Mouse (Mus musculus) stomach, embryonic 14.5 days (tissue): Measurements from ENCODE around the gene Copb1. TPM values are rescaled to one million over a fixed set of nuclear protein-coding genes. Genes with fewer than 3 reads are reported as not detected.
"Not testable (repeated sequence)": the region's sequence is repeated elsewhere in the genome, so short reads cannot be mapped to it uniquely, and the experiment has no call there.

ENCODE experiments used
- ATAC-seq: fragments of 200-750 bp; cut with Nextera tagmentation; 2 replicates; pipeline ENCODE4 v1.8.0; 2017; ENCODE audit warnings: low read depth, moderate TSS enrichment; ENCODE audit not compliant: insufficient number of reproducible peaks, insufficient read depth, low FRiP score
- H3K27ac ChIP-seq: fragments of 300-500 bp; sonication (generic); 2 replicates; pipeline ENCODE4 v1.5.1; 2014; ENCODE audit warnings: mild to moderate bottlenecking, low read length, moderate library complexity, mixed read lengths
- H3K27me3 ChIP-seq: fragments of 300-500 bp; sonication (generic); 2 replicates; pipeline ENCODE4 v1.6.1; 2014; ENCODE audit warnings: low read length, control low read depth, mixed read lengths; ENCODE audit not compliant: control insufficient read depth, insufficient read depth
- H3K36me3 ChIP-seq: fragments of 300-500 bp; sonication (generic); 2 replicates; pipeline ENCODE4 v1.6.1; 2014; ENCODE audit warnings: mild to moderate bottlenecking, control low read depth, low read length, moderate library complexity, mixed read lengths; ENCODE audit not compliant: control insufficient read depth, insufficient read depth
- H3K4me1 ChIP-seq: fragments of 300-500 bp; sonication (generic); 2 replicates; pipeline ENCODE4 v1.6.1; 2014; ENCODE audit warnings: low read length, control low read depth, mixed read lengths; ENCODE audit not compliant: control insufficient read depth, insufficient read depth
- H3K4me2 ChIP-seq: fragments of 300-500 bp; sonication (generic); replicated peaks from 2 replicates; pipeline ENCODE4 v1.6.1; 2014; ENCODE audit warnings: low read depth, low read length, control low read depth
- H3K4me3 ChIP-seq: fragments of 300-500 bp; sonication (generic); 2 replicates; pipeline ENCODE4 v1.5.1; 2014; ENCODE audit warnings: low read depth, low read length, control low read depth
- H3K9ac ChIP-seq: fragments of 300-500 bp; sonication (generic); replicated peaks from 2 replicates; pipeline ENCODE4 v1.6.1; 2014; ENCODE audit warnings: low read depth, mild to moderate bottlenecking, control low read depth, low read length, moderate library complexity, mixed read lengths
- H3K9me3 ChIP-seq: fragments of 300-500 bp; sonication (generic); 2 replicates; pipeline ENCODE4 v1.6.1; 2016; ENCODE audit warnings: low read depth, low read length, control low read depth; ENCODE audit not compliant: control insufficient read depth
- WGBS: fragments of 180-500 bp; shearing (Covaris S2); extraction: QIAGEN DNeasy Blood & Tissue Kit; methylation state at CpG from one replicate; pipeline ENCODE4 v1.1.7; 2014; 5-methylcytosine and 5-hydroxymethylcytosine counted together
- polyA plus RNA-seq: library from polyadenylated mRNA; unstranded; fragments of >200 nt; fragmentation: Nextera tagmentation; extraction: Ambion mirVana; gene quantifications from 2 replicates; pipeline ENCODE4 v1.2.1, GENCODE M21; 2014

Copb1 gene
- polyA plus RNA-seq, 1 experiment from 2014 or later, result 127 TPM

DNA sequence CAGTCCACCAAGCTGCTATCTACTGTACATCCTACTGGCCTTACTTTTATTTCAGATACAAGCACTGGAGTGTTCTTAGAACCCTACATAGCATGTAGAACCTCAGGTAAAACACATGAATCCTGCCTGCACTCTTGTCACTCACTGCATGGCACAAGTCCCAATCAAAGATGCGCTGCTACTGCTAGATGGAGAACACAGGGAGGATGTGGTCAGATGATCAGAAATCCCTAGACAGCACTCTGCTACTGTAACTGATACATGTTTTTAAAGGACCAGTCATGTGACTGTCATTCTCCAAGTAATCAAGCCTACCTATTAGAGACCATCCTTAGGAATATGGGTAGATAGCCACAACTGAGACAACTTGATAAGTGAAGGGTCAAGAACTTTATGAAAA, 44.7 kb downstream of the Copb1 start:
- ATAC-seq, result no peak

GRCm38 (mm10) chr7:114203491-114204359, 50.8 kb downstream of the Copb1 start:
- Histone ChIP-seq H3K27ac (peak overlapping the region; percentile 39; the same call in 1 of the 2 replicates), H3K36me3 (no peaks in the 10 kb centered on the region), H3K4me2 (0 out of 2 replicates have a peak overlapping the region, but pooled peaks have one; percentile 2), H3K4me1 (peaks cover 9% of the 10 kb centered on the region), H3K27me3 (no peaks in the 10 kb centered on the region), H3K9ac (no peak overlapping the region), H3K9me3 (no peaks in the 10 kb centered on the region), H3K4me3 (no peak overlapping the region)
- WGBS, result 39% methylated on average over 9 of the region's 9 CpGs
- no peak for ATAC-seq

More for the DNA sequence above, 44.7 kb downstream of the Copb1 start:
- no peak overlapping the region for H3K27ac ChIP-seq
- H3K9me3 ChIP-seq, result no peaks in the 10 kb centered on the region
- no peak overlapping the region for H3K9ac ChIP-seq
- H3K4me3 ChIP-seq, result no peak overlapping the region
- 92% methylated on average over 1 of the region's 1 CpGs for WGBS
- H3K36me3 ChIP-seq, result peaks cover 11% of the 10 kb centered on the region
- no peaks in the 10 kb centered on the region for H3K27me3 ChIP-seq
- no peak overlapping the region for H3K4me2 ChIP-seq
- no peaks in the 10 kb centered on the region for H3K4me1 ChIP-seq

GRCm38 (mm10) chr7:114202972-114203404, 51.5 kb downstream of the Copb1 start:
- Histone ChIP-seq H3K4me3 (no peak overlapping the region), H3K4me1 (peaks cover 9% of the 10 kb centered on the region), H3K4me2 (no peak overlapping the region), H3K9ac (no peak overlapping the region), H3K27ac (peak overlapping the region; percentile 30; the same call in 1 of the 2 replicates), H3K27me3 (no peaks in the 10 kb centered on the region), H3K9me3 (no peaks in the 10 kb centered on the region), H3K36me3 (no peaks in the 10 kb centered on the region)
- WGBS, result 53% methylated on average over 5 of the region's 5 CpGs
- ATAC-seq, result no peak

GRCm38 (mm10) chr7:114200651-114201050, 53.9 kb downstream of the Copb1 start:
- Histone ChIP-seq H3K4me2 (no peak overlapping the region), H3K9ac (no peak overlapping the region), H3K4me1 (peaks cover 9% of the 10 kb centered on the region), H3K9me3 (no peaks in the 10 kb centered on the region), H3K36me3 (no peaks in the 10 kb centered on the region), H3K27me3 (no peaks in the 10 kb centered on the region), H3K4me3 (no peak overlapping the region), H3K27ac (no peak overlapping the region)
- WGBS, result 77% methylated on average over 2 of the region's 2 CpGs
- no peak for ATAC-seq

- peak; percentile 34; the same call in 1 of the 2 replicates for ATAC-seq
- Histone ChIP-seq H3K27ac (no peak overlapping the region), H3K4me1 (peaks cover 9% of the 10 kb centered on the region), H3K27me3 (no peaks in the 10 kb centered on the region), H3K9me3 (no peaks in the 10 kb centered on the region), H3K4me2 (no peak overlapping the region), H3K4me3 (no peak overlapping the region), H3K9ac (no peak overlapping the region), H3K36me3 (no peaks in the 10 kb centered on the region)
- 49% methylated on average over 3 of the region's 3 CpGs for WGBS
These were observed 54.9 kb downstream of the Copb1 start for GRCm38 (mm10) chr7:114199428-114200110.

- no peak overlapping the region for H3K4me3 ChIP-seq
- WGBS, result 40% methylated on average over 1 of the region's 1 CpGs
- no peak overlapping the region for H3K27ac ChIP-seq
- no peak overlapping the region for H3K9ac ChIP-seq
- H3K27me3 ChIP-seq, result no peaks in the 10 kb centered on the region
- H3K9me3 ChIP-seq, result no peaks in the 10 kb centered on the region
- H3K36me3 ChIP-seq, result no peaks in the 10 kb centered on the region
- H3K4me1 ChIP-seq, result peaks cover 4% of the 10 kb centered on the region; the same call in 1 of the 2 replicates
- H3K4me2 ChIP-seq, result no peak overlapping the region
- ATAC-seq, result no peak
These were observed 56.3 kb downstream of the Copb1 start for GRCm38 (mm10) chr7:114198252-114198651.

DNA sequence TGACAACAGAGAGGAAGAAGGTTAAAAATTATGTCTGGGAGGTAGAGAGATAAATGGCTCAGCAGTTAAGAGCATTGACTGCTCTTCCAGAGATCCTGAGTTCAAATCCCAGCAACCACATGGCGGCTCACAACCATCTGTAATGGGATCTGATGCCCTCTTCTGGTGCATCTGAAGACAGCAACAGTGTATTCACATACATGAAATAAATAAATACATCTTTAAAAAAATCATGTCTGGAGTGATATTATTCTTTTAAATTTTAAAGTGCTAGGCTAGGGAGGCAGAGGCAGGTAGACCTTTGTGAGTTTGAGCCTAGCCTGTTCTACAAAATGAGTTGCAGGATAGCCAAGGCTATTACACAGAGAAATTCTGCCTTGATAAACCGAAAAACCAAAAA, 57.9 kb downstream of the Copb1 start:
- H3K4me3 ChIP-seq, H3K27ac ChIP-seq, H3K9ac ChIP-seq, H3K4me1 ChIP-seq, H3K4me2 ChIP-seq, H3K27me3 ChIP-seq, ATAC-seq, H3K36me3 ChIP-seq, H3K9me3 ChIP-seq: not testable (repeated sequence)
- WGBS, result 85% methylated on average over 2 of the region's 2 CpGs

- not testable (repeated sequence) for H3K27me3 ChIP-seq, H3K9ac ChIP-seq, ATAC-seq, H3K9me3 ChIP-seq, H3K4me3 ChIP-seq, H3K36me3 ChIP-seq, H3K4me2 ChIP-seq, H3K27ac ChIP-seq, H3K4me1 ChIP-seq
- 88% methylated on average over 2 of the region's 2 CpGs for WGBS
These were observed 59.7 kb downstream of the Copb1 start for GRCm38 (mm10) chr7:114194788-114195187.
